Mouse (Mus musculus): ENCODE data around the gene Cacng4. TPM values are rescaled to one million over a fixed set of nuclear protein-coding genes. Genes with fewer than 3 reads are reported as not detected.

Gene Cacng4
- polyA plus RNA-seq, 1 experiment = 0.74 TPM

DNA sequence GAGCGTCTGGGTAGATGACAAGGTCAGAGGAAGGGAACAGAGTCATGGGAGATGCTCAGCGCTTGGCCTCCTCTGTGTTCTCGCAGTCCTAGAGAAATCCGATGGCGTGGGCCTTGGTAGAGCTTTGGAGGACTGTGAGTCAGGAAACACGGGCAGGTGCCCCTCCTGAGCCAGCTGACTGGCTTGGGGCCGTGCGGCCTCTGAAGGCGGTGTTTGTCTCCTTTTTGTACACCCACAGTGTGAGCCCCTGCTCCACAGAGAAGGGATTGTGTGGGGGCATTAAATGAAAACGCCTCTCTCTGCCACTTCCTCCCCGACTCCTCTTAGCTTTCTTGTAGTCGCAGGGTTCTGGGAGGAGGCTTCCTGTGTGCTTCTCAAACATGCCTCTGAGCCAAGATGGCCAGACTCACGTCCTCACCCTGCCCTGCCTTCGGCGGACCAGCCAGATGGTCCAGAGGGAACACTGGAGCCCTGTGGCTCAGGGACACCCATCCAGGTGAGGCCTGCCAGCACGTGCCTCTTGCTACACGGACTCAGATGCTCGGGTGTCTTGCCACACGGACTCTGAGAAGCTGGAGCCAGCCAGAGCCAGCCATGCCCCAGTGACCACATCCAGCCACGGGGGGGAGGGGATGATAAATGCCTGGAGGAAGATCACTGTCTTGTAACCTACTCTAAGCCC is 55.8 kb downstream of the Cacng4 start:
- no peaks in the 10 kb centered on the region for H3K79me3 ChIP-seq (ENCODE audit: low read depth)
- H3ac ChIP-seq (ENCODE audit: control insufficient read depth, insufficient read length, low read depth) = no peak overlapping the region
- no peaks in the 10 kb centered on the region for H3K36me3 ChIP-seq (ENCODE audit: control insufficient read depth, insufficient read depth)
- no peaks in the 10 kb centered on the region for H3K27me3 ChIP-seq (ENCODE audit: control insufficient read depth, insufficient read depth, insufficient read length)
- no peak overlapping the region for H3K4me3 ChIP-seq (ENCODE audit: insufficient read depth, poor library complexity, severe bottlenecking)
- no peak for TF ChIP-seq USF1 (IDR thresholded peaks at IDR 0.05; ENCODE audit: low read depth)
- H3K79me2 ChIP-seq (ENCODE audit: control insufficient read depth, insufficient read depth) = no peaks in the 10 kb centered on the region

DNA sequence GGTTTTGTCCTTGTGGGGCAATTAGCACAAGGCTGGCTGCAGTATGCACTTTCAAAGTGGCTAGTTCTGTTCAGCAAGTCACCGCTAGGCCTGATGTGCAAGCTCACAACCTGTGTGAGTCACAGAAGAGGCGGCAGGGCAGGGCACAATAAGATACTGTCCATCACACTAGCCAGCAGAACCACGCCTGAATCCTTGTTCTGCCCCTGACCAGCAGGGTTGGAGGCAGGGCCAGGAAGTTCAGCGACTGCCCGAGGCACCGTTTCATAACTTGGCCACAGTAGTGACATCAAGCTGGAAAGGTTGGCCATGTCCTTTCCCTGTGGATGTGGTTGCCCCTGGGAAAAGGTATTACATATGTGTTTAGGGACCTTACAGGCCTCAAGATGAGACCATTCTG is 56.5 kb downstream of the Cacng4 start:
- no peaks in the 10 kb centered on the region for H3K79me2 ChIP-seq (ENCODE audit: control insufficient read depth, insufficient read depth)
- no peaks in the 10 kb centered on the region for H3K79me3 ChIP-seq (ENCODE audit: low read depth)
- TF ChIP-seq CEBPB (IDR thresholded peaks at IDR 0.05; ENCODE audit: low read depth) (no peak), MYOD1 (IDR thresholded peaks at IDR 0.05; ENCODE audit: control insufficient read depth, insufficient read length, low read depth) (no peak), USF1 (IDR thresholded peaks at IDR 0.05; ENCODE audit: low read depth) (no peak)
- no peaks in the 10 kb centered on the region for H3K27me3 ChIP-seq (ENCODE audit: control insufficient read depth, insufficient read depth, insufficient read length)
- H3K4me3 ChIP-seq (ENCODE audit: insufficient read depth, poor library complexity, severe bottlenecking) = no peak overlapping the region
- no peaks in the 10 kb centered on the region for H3K36me3 ChIP-seq (ENCODE audit: control insufficient read depth, insufficient read depth)
- H3ac ChIP-seq (ENCODE audit: control insufficient read depth, insufficient read length, low read depth) = no peak overlapping the region

DNA sequence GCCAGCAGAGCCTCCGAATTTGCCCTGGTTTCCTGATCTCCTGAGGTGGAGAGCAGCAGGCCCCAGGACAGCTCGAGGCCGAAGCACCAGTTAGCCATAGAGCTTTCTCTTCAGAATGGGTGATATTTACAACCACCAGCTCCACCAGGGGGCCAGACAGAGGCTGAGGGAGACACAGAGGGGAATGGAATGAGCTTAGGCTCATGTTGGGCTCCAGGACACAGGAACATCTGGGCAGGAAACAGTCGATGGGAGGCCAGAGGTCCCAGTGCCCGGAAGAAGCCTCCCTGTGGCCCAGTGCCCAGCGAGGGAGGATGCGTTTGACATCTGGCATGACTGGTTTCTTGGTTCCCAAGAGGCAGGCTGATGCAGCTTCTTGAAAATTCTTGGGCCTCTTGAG is 60.2 kb downstream of the Cacng4 start:
- no peaks in the 10 kb centered on the region for H3K79me2 ChIP-seq (ENCODE audit: control insufficient read depth, insufficient read depth)
- H3K79me3 ChIP-seq (ENCODE audit: low read depth) = no peaks in the 10 kb centered on the region
- no peak overlapping the region for H3ac ChIP-seq (ENCODE audit: control insufficient read depth, insufficient read length, low read depth)
- no peak overlapping the region for H3K4me3 ChIP-seq (ENCODE audit: insufficient read depth, poor library complexity, severe bottlenecking)
- TF ChIP-seq MAX (IDR thresholded peaks at IDR 0.05) = no peak
- TF ChIP-seq MYOD1 (IDR thresholded peaks at IDR 0.05; ENCODE audit: control insufficient read depth, insufficient read length, low read depth) = no peak
- no peak for TF ChIP-seq USF1 (IDR thresholded peaks at IDR 0.05; ENCODE audit: low read depth)
- TF ChIP-seq CTCF (IDR thresholded peaks at IDR 0.05; ENCODE audit: control insufficient read depth, insufficient read depth, insufficient read length) = no peak
- TF ChIP-seq CEBPB (IDR thresholded peaks at IDR 0.05; ENCODE audit: low read depth) = no peak
- TF ChIP-seq FOSL1 (IDR thresholded peaks at IDR 0.05; ENCODE audit: insufficient read depth, low read length, poor library complexity, severe bottlenecking) = no peak
- TF ChIP-seq MYOG (IDR thresholded peaks at IDR 0.05; ENCODE audit: control insufficient read depth, extremely low read depth, insufficient read length) = no peak
- no peaks in the 10 kb centered on the region for H3K27me3 ChIP-seq (ENCODE audit: control insufficient read depth, insufficient read depth, insufficient read length)
- H3K36me3 ChIP-seq (ENCODE audit: control insufficient read depth, insufficient read depth) = no peaks in the 10 kb centered on the region

DNA sequence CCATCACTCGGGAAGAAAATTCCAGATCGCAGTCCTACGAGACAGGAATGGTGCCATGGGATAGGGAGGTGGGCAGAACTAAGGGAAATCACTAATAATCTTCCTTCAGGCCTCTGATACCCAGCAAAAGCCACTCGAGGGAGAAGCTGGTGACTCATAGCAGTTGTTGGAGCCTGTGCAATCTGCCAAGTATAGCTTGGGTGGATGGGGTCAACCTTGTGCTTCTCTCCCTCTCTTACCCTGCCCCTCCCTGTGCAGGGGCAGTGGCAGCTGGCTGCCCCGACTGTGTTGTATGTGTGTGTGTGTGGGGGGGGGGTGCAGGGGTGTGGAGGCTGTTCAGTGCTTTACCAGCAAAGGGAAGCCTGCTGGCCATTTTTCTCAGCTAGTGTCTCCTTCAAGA is 62.9 kb downstream of the Cacng4 start:
- H3K36me3 ChIP-seq (ENCODE audit: control insufficient read depth, insufficient read depth) = no peaks in the 10 kb centered on the region
- peak; percentile 26 for TF ChIP-seq MAX (IDR thresholded peaks at IDR 0.05)
- no peak for TF ChIP-seq USF1 (IDR thresholded peaks at IDR 0.05; ENCODE audit: low read depth)
- TF ChIP-seq MYOD1 (IDR thresholded peaks at IDR 0.05; ENCODE audit: control insufficient read depth, insufficient read length, low read depth) = peak; percentile 81
- H3K4me3 ChIP-seq (ENCODE audit: insufficient read depth, poor library complexity, severe bottlenecking) = no peak overlapping the region
- no peaks in the 10 kb centered on the region for H3K79me2 ChIP-seq (ENCODE audit: control insufficient read depth, insufficient read depth)
- no peaks in the 10 kb centered on the region for H3K79me3 ChIP-seq (ENCODE audit: low read depth)
- H3ac ChIP-seq (ENCODE audit: control insufficient read depth, insufficient read length, low read depth) = no peak overlapping the region
- no peaks in the 10 kb centered on the region for H3K27me3 ChIP-seq (ENCODE audit: control insufficient read depth, insufficient read depth, insufficient read length)

DNA sequence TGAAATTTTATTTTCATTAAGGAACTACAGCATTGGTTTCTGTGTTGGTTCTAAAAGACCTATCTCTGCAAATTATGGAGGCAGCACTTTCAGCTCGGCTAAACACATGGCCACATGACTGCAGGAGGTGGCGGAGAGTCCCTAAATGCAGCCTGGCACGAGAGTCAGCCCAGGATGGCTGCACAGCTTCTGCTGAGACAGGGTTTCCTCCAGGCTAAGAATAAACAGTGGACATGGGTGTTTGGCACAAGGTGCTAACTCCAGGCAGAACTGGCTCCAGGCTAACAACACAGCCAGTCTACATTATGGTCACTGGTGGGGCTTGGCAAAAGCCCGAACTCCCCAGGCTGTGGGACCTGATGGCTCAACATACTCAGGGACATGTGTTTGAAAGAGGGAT is 63.4 kb downstream of the Cacng4 start:
- Histone ChIP-seq H3K79me2 (ENCODE audit: control insufficient read depth, insufficient read depth) (no peaks in the 10 kb centered on the region), H3K79me3 (ENCODE audit: low read depth) (no peaks in the 10 kb centered on the region), H3K27me3 (ENCODE audit: control insufficient read depth, insufficient read depth, insufficient read length) (no peaks in the 10 kb centered on the region), H3K4me3 (ENCODE audit: insufficient read depth, poor library complexity, severe bottlenecking) (no peak overlapping the region), H3K36me3 (ENCODE audit: control insufficient read depth, insufficient read depth) (no peaks in the 10 kb centered on the region), H3ac (ENCODE audit: control insufficient read depth, insufficient read length, low read depth) (no peak overlapping the region)
- TF ChIP-seq MAX (IDR thresholded peaks at IDR 0.05) (no peak), USF1 (IDR thresholded peaks at IDR 0.05; ENCODE audit: low read depth) (peak; percentile 4), MYOD1 (IDR thresholded peaks at IDR 0.05; ENCODE audit: control insufficient read depth, insufficient read length, low read depth) (no peak), FOSL1 (IDR thresholded peaks at IDR 0.05; ENCODE audit: insufficient read depth, low read length, poor library complexity, severe bottlenecking) (no peak), CEBPB (IDR thresholded peaks at IDR 0.05; ENCODE audit: low read depth) (no peak), MYOG (IDR thresholded peaks at IDR 0.05; ENCODE audit: control insufficient read depth, extremely low read depth, insufficient read length) (no peak), CTCF (IDR thresholded peaks at IDR 0.05; ENCODE audit: control insufficient read depth, insufficient read depth, insufficient read length) (no peak)

DNA sequence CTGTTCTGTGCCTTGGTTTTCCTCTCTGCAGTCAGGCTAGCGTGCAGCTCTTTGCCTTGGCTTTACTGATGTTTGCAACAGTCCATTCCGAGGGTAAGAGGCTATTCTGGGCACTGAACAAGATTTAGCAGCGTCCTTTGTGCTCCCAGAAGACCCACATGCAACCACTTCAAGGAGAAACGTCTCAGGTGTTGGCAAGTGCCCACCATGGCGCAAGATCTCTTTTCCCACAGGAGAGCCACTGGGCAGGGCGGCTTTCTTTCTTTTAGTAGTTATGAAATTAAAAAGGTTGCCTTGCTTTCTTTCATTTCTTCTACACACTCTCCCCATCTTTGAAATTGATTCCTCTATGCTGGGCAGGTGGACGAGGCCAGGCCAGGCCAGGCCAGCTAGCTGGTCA is 65.2 kb downstream of the Cacng4 start:
- Histone ChIP-seq H3ac (ENCODE audit: control insufficient read depth, insufficient read length, low read depth) (peak overlapping the region; percentile 27), H3K4me3 (ENCODE audit: insufficient read depth, poor library complexity, severe bottlenecking) (no peak overlapping the region), H3K79me2 (ENCODE audit: control insufficient read depth, insufficient read depth) (no peaks in the 10 kb centered on the region), H3K36me3 (ENCODE audit: control insufficient read depth, insufficient read depth) (no peaks in the 10 kb centered on the region), H3K27me3 (ENCODE audit: control insufficient read depth, insufficient read depth, insufficient read length) (no peaks in the 10 kb centered on the region), H3K79me3 (ENCODE audit: low read depth) (no peaks in the 10 kb centered on the region)
- TF ChIP-seq CEBPB (IDR thresholded peaks at IDR 0.05; ENCODE audit: low read depth) (no peak), USF1 (IDR thresholded peaks at IDR 0.05; ENCODE audit: low read depth) (no peak), MYOD1 (IDR thresholded peaks at IDR 0.05; ENCODE audit: control insufficient read depth, insufficient read length, low read depth) (no peak), CTCF (IDR thresholded peaks at IDR 0.05; ENCODE audit: control insufficient read depth, insufficient read depth, insufficient read length) (no peak), FOSL1 (IDR thresholded peaks at IDR 0.05; ENCODE audit: insufficient read depth, low read length, poor library complexity, severe bottlenecking) (no peak), MAX (IDR thresholded peaks at IDR 0.05) (no peak), MYOG (IDR thresholded peaks at IDR 0.05; ENCODE audit: control insufficient read depth, extremely low read depth, insufficient read length) (no peak)

Data from C2C12 (cell line).